Mouse (Mus musculus) heart, postnatal 36 days (tissue): ENCODE results near the gene Sike1. TPM values are rescaled to one million over a fixed set of nuclear protein-coding genes. Genes with fewer than 3 reads are reported as not detected.
A peak's percentile ranks its signal among the peaks of the same experiment; 100 is the strongest.

Experiments
- DNase-seq, 2 experiments: peaks; one replicate each; pipeline ENCODE4 v3.0.0; 2021 to 2022
- intact Hi-C: fragments of 180-260 bp; cut with DNase I; formaldehyde crosslinking; loops from one replicate; pipeline ENCODE4 v1.15.1; 2025
- total RNA-seq, 2 experiments: library from RNA; stranded (reverse); gene quantifications; 2 replicates each; pipeline ENCODE4 v1.2.3; 2021

Sike1 gene
- 10 to 100 TPM; 70.2 to 71.1 TPM for total RNA-seq

DNA sequence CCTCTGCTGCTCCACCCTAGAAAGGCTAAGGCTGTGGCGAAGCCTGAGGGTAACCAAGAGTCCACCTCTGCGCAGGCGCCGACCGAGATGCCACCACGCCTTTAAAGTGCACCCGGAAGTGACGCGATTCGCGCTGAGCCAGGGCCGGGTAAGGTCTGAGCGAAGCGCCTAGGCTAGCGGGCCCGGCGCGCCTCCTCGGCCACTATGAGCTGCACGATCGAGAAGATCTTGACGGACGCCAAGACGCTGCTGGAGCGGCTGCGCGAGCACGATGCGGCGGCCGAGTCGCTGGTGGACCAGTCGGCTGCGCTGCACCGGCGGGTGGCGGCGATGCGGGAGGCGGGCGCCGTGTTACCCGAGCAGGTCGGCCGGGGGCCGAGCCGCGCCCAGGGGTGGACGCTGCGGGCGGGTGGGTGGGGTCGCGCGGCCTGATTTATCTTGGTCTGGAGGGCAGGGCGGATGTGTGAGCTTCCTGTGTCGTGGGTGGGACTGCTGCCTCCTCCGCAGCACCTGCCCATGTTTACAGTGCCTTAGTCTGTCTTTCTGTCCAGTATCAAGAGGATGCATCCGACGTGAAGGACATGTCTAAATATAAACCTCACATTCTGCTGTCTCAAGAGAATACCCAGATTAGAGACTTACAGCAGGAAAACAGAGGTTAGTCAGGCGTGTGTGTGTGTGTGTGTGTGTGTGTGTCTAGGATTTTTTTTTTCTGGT is at the start of gene Sike1:
TSS of gene Sike1 (plus strand) at position 104 of the 717 bp plus-strand sequence.
- intact Hi-C loops: loop anchor here (1.0 to 10.0 kb wide), 2 partner anchors 63 to 261 kb away; partner anchors contain the start of genes Nras and Tspan2
- peak; percentile 96 to 98 for DNase-seq

DNA sequence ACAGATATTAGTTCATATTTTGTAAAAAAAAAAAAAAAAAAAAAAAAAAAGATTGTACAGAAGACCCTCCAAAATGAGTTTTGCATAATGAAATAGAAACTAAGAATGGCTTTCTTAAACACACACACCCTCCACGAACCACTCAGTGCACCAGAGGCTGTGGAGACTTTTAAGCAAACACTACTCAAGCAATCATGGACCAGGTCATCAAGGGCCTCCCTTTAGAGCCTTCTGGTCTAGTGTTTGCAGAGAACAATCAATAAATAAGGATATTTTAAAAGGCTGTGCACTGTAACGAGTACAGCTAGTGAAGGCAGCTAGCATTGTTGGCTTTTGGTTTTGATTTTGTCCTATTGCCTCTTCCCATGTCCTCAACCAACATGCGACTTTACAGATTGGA is 49.2 kb upstream of the Sike1 start:
- intact Hi-C loops: no loop called here
- no peak for DNase-seq

DNA sequence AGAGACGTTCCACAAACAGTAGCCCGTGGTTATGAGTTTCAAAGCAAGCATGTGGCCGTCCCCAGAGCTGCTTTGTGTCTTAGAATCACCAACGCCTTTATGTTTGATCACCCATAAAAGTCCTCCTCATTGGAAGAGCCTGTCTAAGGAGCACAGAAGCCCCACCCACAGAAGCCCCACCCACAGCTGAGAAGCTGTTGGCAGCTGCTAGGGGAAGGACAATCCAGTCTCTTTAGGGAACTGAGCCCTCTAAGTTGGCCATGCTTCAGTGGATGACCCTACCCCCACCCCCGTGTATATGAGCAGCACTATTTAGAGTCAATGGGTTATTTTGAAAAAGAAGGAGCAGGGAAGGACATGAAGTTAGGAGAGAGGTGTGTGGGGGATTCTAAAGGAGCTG is 48.6 kb upstream of the Sike1 start:
- intact Hi-C loops: no loop called here
- no peak for DNase-seq

DNA sequence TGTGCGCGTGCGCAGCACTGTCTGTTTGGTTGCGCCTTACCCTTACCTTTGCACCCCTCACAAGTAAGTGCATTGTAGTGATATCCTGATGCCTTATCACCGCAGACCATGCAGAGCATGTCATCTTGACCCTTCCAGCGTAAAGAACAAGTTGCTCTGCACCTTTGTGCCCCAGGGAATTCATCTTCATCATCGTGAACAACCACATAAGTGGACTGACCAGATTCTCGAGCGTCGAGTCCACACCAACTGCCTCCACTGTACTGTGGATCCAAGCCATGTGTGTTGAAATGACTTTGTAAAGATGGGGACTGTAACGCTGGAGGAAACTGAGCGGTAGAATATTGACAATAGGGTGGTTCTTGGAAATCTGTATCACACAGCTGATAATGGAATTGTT is 41.0 kb upstream of the Sike1 start:
- intact Hi-C loops: no loop called here
- no peak for DNase-seq

DNA sequence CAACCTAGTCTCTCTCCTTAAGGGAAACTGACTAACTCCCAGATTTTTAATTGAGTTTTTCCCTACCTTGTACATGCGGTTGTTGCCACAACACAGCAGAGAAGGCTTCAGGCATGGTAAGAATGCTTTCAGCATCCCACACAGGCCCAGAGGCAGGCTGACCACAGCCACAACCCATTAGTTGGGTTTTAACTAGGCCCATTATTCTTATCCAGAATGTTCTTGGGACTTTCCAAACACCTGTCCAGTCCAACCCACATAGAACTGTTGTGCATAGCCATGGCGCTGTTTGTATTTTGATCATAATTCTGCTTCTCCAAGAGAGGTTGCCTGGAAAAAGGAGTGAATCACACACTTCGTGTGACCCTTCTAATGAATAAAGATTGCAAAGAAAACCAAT is 40.4 kb upstream of the Sike1 start:
- intact Hi-C loops: no loop called here
- no peak for DNase-seq

DNA sequence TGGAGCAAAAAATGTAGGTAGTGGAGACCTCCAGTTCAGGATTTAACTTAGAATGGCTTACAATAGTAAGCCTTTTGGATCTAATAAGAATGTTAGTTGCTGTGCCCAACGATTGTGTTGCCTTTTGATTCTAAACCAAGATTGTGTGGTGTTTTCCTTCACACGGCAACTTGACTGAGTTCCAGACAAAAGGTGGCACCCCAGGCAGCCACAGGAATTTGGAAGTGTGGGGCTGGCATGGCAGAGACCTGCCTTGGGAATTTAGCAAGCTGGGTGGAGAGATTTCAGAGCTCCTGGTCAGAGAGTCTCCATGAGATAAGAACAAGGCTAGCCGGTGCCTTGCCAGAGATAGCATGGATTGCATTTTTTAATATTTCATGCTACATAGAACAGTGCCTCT is 39.9 kb upstream of the Sike1 start:
- intact Hi-C loops: no loop called here
- no peak for DNase-seq

DNA sequence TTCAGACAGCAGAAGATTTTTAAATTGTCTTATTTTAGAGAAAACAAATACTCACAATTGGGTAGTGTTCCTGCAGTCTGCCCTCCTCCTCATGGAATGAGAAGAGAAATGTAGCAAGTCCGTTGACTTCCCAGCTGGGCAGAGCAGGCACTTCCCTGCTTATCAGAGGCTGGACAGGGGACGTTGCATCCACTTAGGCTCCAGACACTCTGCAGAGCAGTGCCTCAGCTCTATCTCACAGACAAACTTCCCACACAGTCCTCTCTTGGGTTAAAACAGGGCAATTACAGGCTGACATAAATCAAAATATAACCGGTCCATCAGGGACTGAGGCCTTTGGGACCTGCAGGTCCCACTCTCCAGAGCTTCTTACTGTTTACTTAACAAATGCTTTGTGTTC is 31.5 kb upstream of the Sike1 start, which contains the start of gene Nr1h5:
TSS of gene Nr1h5 (minus strand) at position 101 of the 400 bp plus-strand sequence.
- no peak for DNase-seq
- intact Hi-C loops: loop anchor here (5.0 kb wide), 1 partner anchor 203 kb away; no protein-coding TSS in a partner anchor

DNA sequence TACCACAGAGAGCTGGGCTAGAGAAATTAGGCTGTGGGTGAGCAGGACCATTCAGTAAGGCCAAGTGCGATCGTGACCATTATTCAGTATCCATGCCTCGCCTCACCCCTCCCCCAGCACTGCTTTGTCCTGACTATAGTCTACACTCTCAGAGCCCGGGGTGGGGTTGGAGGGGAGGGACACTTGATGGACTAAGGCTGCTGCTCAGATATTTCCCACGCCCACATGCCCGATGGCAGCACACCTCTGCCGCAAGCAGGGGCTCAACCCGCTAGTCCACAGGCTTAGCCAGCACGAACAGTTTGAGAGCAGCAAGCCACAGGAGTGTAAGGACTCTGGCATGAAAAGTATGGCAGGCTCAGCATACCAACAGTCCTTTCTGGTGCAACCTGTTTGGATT is 25.4 kb upstream of the Sike1 start:
- intact Hi-C loops: no loop called here
- no peak for DNase-seq

DNA sequence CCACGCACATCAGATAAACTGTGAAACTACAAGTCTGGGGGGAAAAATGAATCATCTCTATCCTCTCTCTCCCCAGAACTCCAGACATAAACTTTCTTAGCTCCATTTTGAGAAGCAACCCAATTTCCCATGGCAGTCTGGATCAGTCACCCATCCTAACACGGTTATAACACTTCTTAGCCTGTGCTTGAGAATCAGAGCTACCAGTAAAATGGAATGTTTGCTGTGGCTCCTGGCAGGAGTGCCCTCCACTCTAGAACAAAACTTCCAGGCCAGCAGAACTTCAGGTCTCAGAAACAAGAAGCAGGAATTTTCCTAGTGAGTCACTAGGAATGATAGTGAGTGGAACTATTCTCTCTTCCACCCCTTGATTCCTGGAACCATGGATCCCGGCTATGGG is 25.0 kb upstream of the Sike1 start:
- DNase-seq: no peak
- intact Hi-C loops: no loop called here

DNA sequence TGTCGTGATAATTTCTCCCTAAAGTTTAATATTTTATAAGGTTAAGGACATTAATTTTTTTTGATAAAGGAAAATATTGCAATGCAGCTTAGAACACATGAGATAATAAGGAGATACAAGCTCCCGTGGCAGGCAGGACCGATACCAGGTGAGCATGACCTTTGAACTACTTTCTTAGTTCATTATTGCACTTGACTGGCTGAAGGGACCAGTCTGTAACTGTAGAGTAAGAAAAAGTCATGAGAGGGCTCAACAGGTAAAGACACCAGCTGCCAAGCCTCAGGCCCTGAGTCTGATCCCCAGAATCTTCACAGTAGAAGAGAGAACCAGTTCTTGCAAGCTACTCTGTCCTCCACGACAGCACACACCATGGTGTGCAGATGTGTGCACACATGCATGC is 18.6 kb upstream of the Sike1 start:
- intact Hi-C loops: no loop called here
- DNase-seq: no peak

DNA sequence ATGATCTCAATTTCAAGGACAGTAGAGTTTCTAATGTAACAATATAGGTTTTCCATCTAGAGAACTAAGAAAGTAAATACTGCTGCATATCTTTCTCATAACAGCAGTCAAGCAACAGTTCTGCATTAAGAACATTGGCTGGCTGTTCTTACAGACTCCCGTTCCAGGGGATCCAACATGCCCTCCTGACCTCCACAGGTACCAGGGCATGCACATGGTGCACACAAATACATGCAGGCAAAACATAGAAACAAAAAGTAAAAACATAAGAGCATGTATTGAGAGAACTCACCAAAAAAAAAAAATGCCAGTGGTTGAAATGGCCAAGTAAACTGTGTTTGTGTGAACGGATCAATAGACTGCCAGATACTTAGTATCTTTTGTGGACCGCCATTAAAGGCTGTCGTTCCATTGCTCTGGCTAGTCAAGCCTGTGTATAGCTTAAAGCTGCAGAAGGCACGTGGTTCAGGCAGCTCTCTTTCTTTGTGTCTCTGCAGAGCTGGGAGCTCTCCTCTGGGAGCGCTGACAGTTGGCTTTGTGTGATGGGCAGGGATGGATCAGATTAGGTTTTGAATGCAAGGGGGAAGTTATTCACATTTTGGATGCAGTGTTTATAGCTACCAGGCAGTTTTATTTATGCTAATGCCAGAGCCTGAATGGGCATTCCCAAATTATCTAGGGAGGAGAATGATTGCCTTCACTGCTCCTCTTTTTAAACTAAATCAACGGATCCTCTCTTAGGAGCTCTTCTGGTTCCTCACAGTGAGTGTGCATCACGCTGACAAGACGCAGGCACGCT is 15.8 kb upstream of the Sike1 start:
- no peak for DNase-seq
- intact Hi-C loops: no loop called here

DNA sequence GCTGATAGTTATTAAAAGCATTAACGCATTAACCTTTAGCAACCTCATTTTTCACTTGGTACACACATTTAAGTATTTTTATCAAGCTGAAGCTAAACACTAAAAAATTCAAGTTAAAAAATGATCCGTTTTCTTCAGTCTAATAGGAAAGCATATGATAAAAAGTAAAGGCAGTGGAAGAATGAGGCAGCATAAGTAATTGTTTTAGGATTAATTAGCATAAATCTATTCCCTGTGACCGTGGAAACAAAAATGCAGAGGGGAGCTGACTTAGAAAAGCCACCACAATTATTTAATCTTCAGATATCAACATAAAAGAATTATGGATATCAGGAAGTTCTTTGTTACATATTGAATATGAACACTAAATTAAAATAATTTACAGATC is 15.2 kb upstream of the Sike1 start:
- DNase-seq: no peak
- intact Hi-C loops: no loop called here

DNA sequence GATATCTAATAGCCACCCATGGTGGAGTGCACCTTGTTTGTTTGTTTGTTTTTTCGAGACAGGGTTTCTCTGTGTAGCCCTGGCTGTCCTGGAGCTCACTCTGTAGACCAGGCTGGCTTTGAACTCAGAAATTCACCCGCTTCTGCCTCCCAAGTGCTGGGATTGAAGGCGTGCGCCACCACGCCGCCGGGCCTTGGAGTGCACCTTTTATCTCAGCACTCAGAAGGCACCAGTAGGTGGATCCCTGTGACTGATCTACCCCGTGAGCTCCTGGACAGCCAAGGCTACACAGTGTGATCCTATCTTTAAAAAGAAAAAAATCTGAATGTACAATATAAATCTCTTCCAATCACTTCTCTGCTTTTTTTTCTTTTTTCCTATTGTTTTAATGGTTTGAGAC is 4.5 kb upstream of the Sike1 start:
- intact Hi-C loops: loop anchor here (10.0 kb wide), 1 partner anchor 256 kb away; the partner anchor contains the start of gene Tspan2

DNA sequence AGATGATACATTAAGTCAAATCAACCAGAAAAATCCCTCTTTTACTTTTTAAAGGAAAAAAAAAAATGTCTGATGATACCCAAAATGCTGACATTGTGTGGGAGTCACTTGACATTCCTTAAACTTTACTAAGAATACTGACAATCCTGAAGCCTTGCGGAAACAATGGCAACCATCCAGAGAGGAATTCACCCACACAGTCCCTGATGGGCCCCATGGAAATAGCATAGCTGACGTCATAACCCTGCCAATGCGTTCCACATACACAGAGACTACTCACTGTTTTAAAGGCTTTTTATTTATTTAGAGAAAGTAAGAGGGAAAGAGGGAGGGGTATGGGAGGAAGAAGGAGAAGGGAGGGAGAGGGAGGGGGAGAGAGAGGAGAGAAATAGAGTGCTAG is 2.6 kb upstream of the Sike1 start:
- intact Hi-C loops: loop anchor here (10.0 kb wide), 1 partner anchor 258 kb away; the partner anchor contains the start of gene Tspan2
- DNase-seq: no peak

More for the DNA sequence above, 4.5 kb upstream of the Sike1 start:
- DNase-seq: no peak

DNA sequence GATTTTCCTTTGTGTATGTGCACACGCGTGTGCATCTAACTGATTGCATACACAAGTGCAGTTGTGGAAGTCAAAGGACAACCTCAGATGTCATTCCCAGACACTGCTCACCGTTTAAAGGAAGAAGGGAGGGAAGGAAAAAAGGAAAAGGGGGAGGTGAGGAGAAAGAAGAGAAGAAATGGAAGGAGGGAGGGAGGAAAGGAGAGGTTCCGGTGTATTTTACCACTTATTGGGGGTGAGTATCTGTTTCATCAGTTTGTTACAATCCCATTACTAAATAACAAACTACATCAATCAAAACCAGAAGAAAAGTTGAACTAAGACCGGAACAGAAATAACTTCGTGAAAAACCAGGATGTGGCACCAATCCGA is 289 bp upstream of the Sike1 start:
- intact Hi-C loops: loop anchor here (1.0 to 10.0 kb wide), 2 partner anchors 63 to 260 kb away; partner anchors contain the start of genes Nras and Tspan2

DNA sequence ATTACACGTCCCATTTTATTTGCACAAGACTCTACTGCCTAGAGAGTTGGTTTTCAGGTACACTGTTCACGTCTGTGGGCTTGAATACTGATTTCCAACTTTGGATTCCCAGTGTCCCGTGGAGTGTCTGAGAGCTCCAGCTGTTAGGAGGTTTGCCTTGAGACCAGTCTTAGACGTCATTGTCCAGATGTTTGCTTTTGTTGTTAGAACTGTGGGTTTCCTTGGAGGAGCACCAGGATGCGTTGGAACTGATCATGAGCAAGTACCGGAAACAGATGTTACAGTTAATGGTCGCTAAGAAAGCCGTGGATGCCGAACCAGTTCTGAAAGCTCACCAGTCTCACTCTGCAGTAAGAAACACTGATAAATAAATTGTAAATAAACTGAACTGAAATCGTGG is 1.5 kb downstream of the Sike1 start:
- no peak for DNase-seq
- intact Hi-C loops: loop anchor here (1.0 to 10.0 kb wide), 2 partner anchors 23 to 262 kb away; partner anchors contain the start of genes Csde1 and Tspan2

More for the DNA sequence above, 289 bp upstream of the Sike1 start:
- no peak for DNase-seq

DNA sequence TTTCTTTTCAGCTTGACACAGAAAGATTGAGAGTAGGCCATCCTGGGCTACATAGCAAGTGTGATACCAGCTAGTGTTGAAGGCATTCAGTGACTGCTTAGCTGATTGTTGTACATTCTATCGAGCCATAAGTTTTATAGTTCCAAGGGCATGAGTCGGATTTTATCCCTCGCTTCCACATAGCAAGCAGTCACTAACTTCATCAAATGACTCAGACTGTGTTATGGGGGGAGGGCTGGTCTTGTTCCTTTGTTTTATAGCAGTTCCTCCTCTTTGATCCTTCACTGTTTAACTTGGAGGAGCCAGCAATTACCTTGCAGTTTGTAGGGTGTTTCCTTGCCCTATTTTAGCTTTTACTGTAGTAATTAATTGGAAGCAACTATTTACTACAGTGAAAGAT is 2.1 kb downstream of the Sike1 start:
- intact Hi-C loops: loop anchor here (1.0 to 10.0 kb wide), 2 partner anchors 23 to 263 kb away; partner anchors contain the start of genes Csde1 and Tspan2
- DNase-seq: no peak

DNA sequence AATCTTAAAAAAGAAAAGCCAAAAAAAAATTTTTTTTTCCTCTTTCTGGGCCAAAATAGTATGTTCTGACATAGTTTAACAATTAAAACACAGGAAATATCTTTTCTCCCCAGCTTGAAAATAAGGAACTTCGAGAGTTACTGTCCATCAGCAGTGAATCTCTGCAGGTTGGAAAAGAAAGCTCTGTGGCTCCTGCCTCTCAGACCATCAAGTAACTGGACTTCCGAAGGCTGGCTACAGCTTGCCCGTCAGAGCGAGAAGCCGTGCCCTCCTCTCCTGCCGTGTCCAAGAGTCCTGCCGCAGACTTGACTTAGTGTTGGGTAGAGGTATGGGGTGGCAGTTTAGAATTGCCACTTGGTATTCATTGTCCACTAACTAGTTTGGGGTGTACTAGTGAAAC is 6.1 kb downstream of the Sike1 start:
- intact Hi-C loops: no loop called here
- no peak for DNase-seq

DNA sequence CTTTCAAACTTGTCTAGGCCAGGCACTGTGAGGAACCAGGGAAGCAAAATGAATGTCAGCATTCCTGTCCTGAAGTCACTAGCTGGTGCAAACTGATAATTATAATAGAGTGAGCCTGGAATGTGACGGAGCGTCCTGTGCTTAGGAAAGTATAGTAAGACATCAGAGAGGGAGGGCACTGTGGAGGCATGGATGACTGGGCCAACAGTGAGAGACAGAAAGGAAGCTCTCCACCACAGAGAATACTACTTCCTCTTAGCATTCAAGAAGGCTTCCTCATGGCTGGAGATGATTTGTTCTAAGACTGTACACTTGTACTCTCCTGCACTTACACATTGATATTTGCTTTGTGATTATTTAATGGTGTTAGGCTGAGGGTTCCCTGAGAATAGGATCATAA is 21.8 kb downstream of the Sike1 start:
- intact Hi-C loops: no loop called here
- DNase-seq: no peak

DNA sequence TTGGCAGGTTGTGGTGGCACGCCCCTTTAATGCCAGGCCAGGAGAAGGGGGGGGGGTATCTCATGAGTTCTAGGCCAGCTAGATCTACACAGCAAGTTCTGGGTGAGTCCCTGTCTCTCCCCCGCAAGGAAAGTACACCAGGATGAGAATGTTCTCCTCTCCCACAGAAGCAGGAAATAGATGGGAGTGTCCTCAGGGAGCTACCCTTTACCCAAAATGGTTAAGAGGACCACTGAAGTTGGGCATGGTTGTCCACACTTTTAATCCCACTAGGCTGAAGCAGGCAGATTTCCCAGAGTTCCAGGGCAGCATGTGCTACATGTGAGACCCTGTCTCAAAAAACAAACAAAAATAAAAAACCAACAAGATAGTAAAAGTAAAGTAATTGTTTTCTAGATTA is 24.0 kb downstream of the Sike1 start:
- intact Hi-C loops: no loop called here
- no peak for DNase-seq

DNA sequence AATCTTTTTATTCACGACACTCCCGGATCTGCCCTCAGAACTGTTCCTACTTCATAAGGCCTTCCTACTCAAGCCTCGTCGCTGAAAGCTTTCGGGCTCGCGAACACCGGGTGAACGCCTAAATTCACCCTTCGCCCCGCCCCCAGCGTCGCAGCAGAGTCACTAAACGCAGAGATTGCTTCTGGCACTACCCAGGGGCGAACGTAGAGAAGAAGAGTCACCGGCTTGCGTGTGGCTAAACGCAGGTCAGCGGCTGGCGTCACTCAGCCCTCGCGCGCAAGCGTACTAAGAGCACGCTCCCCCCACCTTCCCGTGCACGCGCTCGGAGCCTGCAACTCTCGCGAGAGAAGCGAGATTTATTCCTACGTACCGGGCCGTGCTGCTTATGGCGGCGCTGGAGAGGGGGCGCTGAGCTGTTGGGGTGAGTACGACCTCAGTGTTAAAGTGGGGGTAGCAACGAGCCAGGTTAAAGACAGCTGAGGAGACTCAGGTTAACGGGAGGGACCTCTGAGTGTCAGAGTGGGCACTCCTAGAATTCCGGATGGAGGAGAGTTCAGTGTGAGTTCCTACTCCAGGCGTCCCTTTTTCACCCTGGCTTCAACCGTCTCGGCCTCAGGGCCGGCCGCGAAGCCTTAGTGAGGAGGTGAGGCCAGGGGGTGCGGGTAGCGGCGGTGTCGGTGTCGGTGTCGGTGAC is 24.9 kb downstream of the Sike1 start, which contains the start of gene Csde1:
TSS of gene Csde1 (plus strand) at position 178 of the 694 bp plus-strand sequence.
- intact Hi-C loops: loop anchor here (1.0 to 5.0 kb wide), 2 partner anchors 23 to 37 kb away; partner anchors contain the start of gene Nras
- DNase-seq: peak; percentile 93 to 97
